Mouse (Mus musculus): Measurements from ENCODE around the gene Mbnl2. TPM values are rescaled to one million over a fixed set of nuclear protein-coding genes. Genes with fewer than 3 reads are reported as not detected.

The Mbnl2 gene
- total and polyA plus RNA-seq, 3 experiments, result 5.6 to 8.6 TPM; not detected in 1

- TF ChIP-seq UBTF (IDR thresholded peaks at IDR 0.05; ENCODE audit: borderline replicate concordance, insufficient read depth, low read depth, low read length), result no peak
- TF ChIP-seq E2F4 (IDR thresholded peaks at IDR 0.05; ENCODE audit: borderline replicate concordance, low read depth, low read length), result no peak
- no peak for TF ChIP-seq TAL1 (IDR thresholded peaks at IDR 0.05; ENCODE audit: low read length)
- TF ChIP-seq TCF12 (IDR thresholded peaks at IDR 0.05; ENCODE audit: low read depth, low read length), result no peak
- TF ChIP-seq CHD1 (IDR thresholded peaks at IDR 0.05; ENCODE audit: low read depth, low read length), result no peak
- TF ChIP-seq GATA1 (IDR thresholded peaks at IDR 0.05; ENCODE audit: low read depth, low read length), result peak; percentile 65
- TF ChIP-seq MAZ (IDR thresholded peaks at IDR 0.05; ENCODE audit: low read depth, low read length), result no peak
- TF ChIP-seq ELF1 (IDR thresholded peaks at IDR 0.05; ENCODE audit: low read depth, low read length), result no peak
- TF ChIP-seq KAT2A (conservative IDR thresholded peaks at IDR 0.05; ENCODE audit: low read depth, low read length), result no peak
- no peak for TF ChIP-seq USF1 (IDR thresholded peaks at IDR 0.05; ENCODE audit: low read depth, low read length)
- no peak for TF ChIP-seq CTCF (IDR thresholded peaks at IDR 0.05 in 2 of 3, conservative IDR thresholded peaks at IDR 0.05 in 1 of 3; ENCODE audit: control insufficient read depth in 1 of 3, insufficient read depth in 1 of 3, low read depth in 2 of 3, low read length in 3 of 3, poor library complexity in 1 of 3, severe bottlenecking in 1 of 3)
- TF ChIP-seq ETS1 (IDR thresholded peaks at IDR 0.05; ENCODE audit: low read depth, low read length), result peak; percentile 79
- peak; percentile 90 for TF ChIP-seq ZNF384 (IDR thresholded peaks at IDR 0.05; ENCODE audit: low read depth, low read length)
- no peak; the same call in 1 of the 2 replicates for TF ChIP-seq MXI1 (IDR thresholded peaks at IDR 0.05; ENCODE audit: low read depth, low read length)
- TF ChIP-seq RAD21 (IDR thresholded peaks at IDR 0.05; ENCODE audit: low read depth, low read length), result no peak
- TF ChIP-seq MEF2A (IDR thresholded peaks at IDR 0.05; ENCODE audit: extremely low read depth, insufficient replicate concordance, low read depth, low read length, poor library complexity, severe bottlenecking), result no peak
- no peak for TF ChIP-seq NRF1 (IDR thresholded peaks at IDR 0.05; ENCODE audit: insufficient read depth, low read depth, low read length, poor library complexity, severe bottlenecking)
- TF ChIP-seq USF2 (IDR thresholded peaks at IDR 0.05; ENCODE audit: borderline replicate concordance in 1 of 2, insufficient read depth in 1 of 2, low read depth in 1 of 2, low read length in 2 of 2), result no peak
- no peak for TF ChIP-seq POLR2AphosphoS2 (IDR thresholded peaks at IDR 0.05; ENCODE audit: low read length)
- TF ChIP-seq MYB (IDR thresholded peaks at IDR 0.05; ENCODE audit: low read depth, low read length), result no peak
- TF ChIP-seq TBP (IDR thresholded peaks at IDR 0.05; ENCODE audit: low read depth, low read length), result peak; percentile 14; the same call in 1 of the 2 replicates
Measured at GRCm38 (mm10) chr14:120278290-120279244, 3.1 kb downstream of the Mbnl2 start (continued).

GRCm38 (mm10) chr14:120280136-120280535 is 4.7 kb downstream of the Mbnl2 start:
- H3K27me3 ChIP-seq (ENCODE audit: control insufficient read depth in 1 of 2, insufficient read depth in 2 of 2, low read length in 2 of 2), result no peaks in the 10 kb centered on the region
- no peaks in the 10 kb centered on the region for H3K9me3 ChIP-seq (replicated peaks; ENCODE audit: insufficient read depth, low read length)
- peaks cover 0 to 16% of the 10 kb centered on the region in 2 experiments; a peak in 2 of 4 replicates for H3K36me3 ChIP-seq (ENCODE audit: control insufficient read depth in 1 of 2, insufficient read depth in 2 of 2, low read length in 2 of 2)
- peak overlapping the region; percentile 62 for H3K27ac ChIP-seq (ENCODE audit: control insufficient read depth, low read depth, low read length)
- no peak overlapping the region for H3K4me3 ChIP-seq (ENCODE audit: control insufficient read depth in 1 of 2, insufficient read depth in 1 of 2, low read depth in 2 of 2, low read length in 2 of 2)
- peak; percentile 40 for DNase-seq (ENCODE audit: low read depth, low spot score)
- peaks cover 10 to 15% of the 10 kb centered on the region in 2 experiments for H3K4me1 ChIP-seq (ENCODE audit: control insufficient read depth in 1 of 2, insufficient read depth in 2 of 2, low read length in 2 of 2)
- TF ChIP-seq JUND (IDR thresholded peaks at IDR 0.05; ENCODE audit: low read depth, low read length) (no peak), SMC3 (IDR thresholded peaks at IDR 0.05; ENCODE audit: low read depth, low read length) (no peak), POLR2A (IDR thresholded peaks at IDR 0.05; ENCODE audit: control insufficient read depth in 1 of 2, insufficient read depth in 1 of 2, low read depth in 1 of 2, low read length in 2 of 2, poor library complexity in 1 of 2) (no peak)
- peak overlapping the region; percentile 34; the same call in 1 of the 2 replicates for H3K9ac ChIP-seq (ENCODE audit: control insufficient read depth, low read depth, low read length, poor library complexity, severe bottlenecking)
- H3K79me2 ChIP-seq (ENCODE audit: control insufficient read depth, insufficient read depth, low read length, poor library complexity), result peaks cover 16% of the 10 kb centered on the region

Measured in MEL (cell line).